ENCODE assay signal across 8 mouse cellular contexts in genomic region chr10:5805731-5806307, GRCm38 (mm10). TPM values are rescaled to one million over a fixed set of nuclear protein-coding genes. Genes with fewer than 3 reads are reported as not detected.
DNase-seq lines count a peak whose midpoint lies in the region; ATAC-seq and TF ChIP-seq lines count a peak whose summit lies in the region.

No protein-coding gene starts in this region.

- peaks cover 38% of the 10 kb centered on the region for H3K36me3 ChIP-seq in C2C12 (ENCODE audit: control insufficient read depth, insufficient read depth)
- peaks cover 14% of the 10 kb centered on the region for H3K36me3 ChIP-seq in embryonic facial prominence, embryonic 15.5 days
- peaks cover 19% of the 10 kb centered on the region for H3K36me3 ChIP-seq in limb, embryonic 13.5 days
- no peaks in the 10 kb centered on the region for H3K36me3 ChIP-seq in midbrain, embryonic 15.5 days (replicated peaks)

- H3K27me3 ChIP-seq in C2C12 (ENCODE audit: control insufficient read depth, insufficient read depth, insufficient read length) = no peaks in the 10 kb centered on the region
- H3K27me3 ChIP-seq in embryonic facial prominence, embryonic 15.5 days = no peaks in the 10 kb centered on the region
- no peaks in the 10 kb centered on the region for H3K27me3 ChIP-seq in limb, embryonic 13.5 days
- no peaks in the 10 kb centered on the region for H3K27me3 ChIP-seq in midbrain, embryonic 15.5 days (replicated peaks)

- peak overlapping the region; percentile 85 for H3K4me3 ChIP-seq in C2C12 (ENCODE audit: insufficient read depth, poor library complexity, severe bottlenecking)
- peak overlapping the region; percentile 73 for H3K4me3 ChIP-seq in bone marrow macrophage, adult 2 months (ENCODE audit: insufficient read depth, low read length)
- peak overlapping the region; percentile 80 for H3K4me3 ChIP-seq in embryonic facial prominence, embryonic 15.5 days (replicated peaks)
- H3K4me3 ChIP-seq in limb, embryonic 13.5 days = peak overlapping the region; percentile 83
- H3K4me3 ChIP-seq in midbrain, embryonic 15.5 days = peak overlapping the region; percentile 66

- DNase-seq in heart, adult 8-10 months (ENCODE audit: low spot score) = peak; percentile 96
- DNase-seq in kidney, adult 8-10 months = peak; percentile 95 to 96
- DNase-seq in spleen, adult 18-20 months = peak; percentile 92 to 94

- no peak for TF ChIP-seq CTCF in C2C12 (IDR thresholded peaks at IDR 0.05; ENCODE audit: control insufficient read depth, insufficient read depth, insufficient read length)
- no peak for TF ChIP-seq CTCF in bone marrow macrophage, adult 2 months (IDR thresholded peaks at IDR 0.05; ENCODE audit: low read depth, low read length)

- peak overlapping the region; percentile 55 for H3K4me2 ChIP-seq in embryonic facial prominence, embryonic 15.5 days (replicated peaks)
- H3K4me2 ChIP-seq in limb, embryonic 13.5 days (replicated peaks) = peak overlapping the region; percentile 65
- peak overlapping the region; percentile 98 for H3K4me2 ChIP-seq in midbrain, embryonic 15.5 days

- peaks cover 42% of the 10 kb centered on the region for H3K79me3 ChIP-seq in C2C12 (ENCODE audit: low read depth)

- 0% methylated on average over 43 of the region's 43 CpGs for WGBS in embryonic facial prominence, embryonic 15.5 days
- under 1% methylated on average over 43 of the region's 43 CpGs for WGBS in limb, embryonic 13.5 days
- WGBS in midbrain, embryonic 15.5 days = under 1% methylated on average over 43 of the region's 43 CpGs

- peak overlapping the region; percentile 45 for H3K9ac ChIP-seq in embryonic facial prominence, embryonic 15.5 days
- peak overlapping the region; percentile 69 for H3K9ac ChIP-seq in limb, embryonic 13.5 days
- H3K9ac ChIP-seq in midbrain, embryonic 15.5 days = peak overlapping the region; percentile 36

- no peak for TF ChIP-seq POLR2A in bone marrow macrophage, adult 2 months (IDR thresholded peaks at IDR 0.05; ENCODE audit: borderline replicate concordance, low read depth, low read length)

- ATAC-seq in embryonic facial prominence, embryonic 15.5 days (ENCODE audit: insufficient number of reproducible peaks, low FRiP score, low TSS enrichment, low read depth) = peak; percentile 95
- peak; percentile 96 for ATAC-seq in limb, embryonic 13.5 days (ENCODE audit: low FRiP score, low read depth)
- ATAC-seq in midbrain, embryonic 15.5 days (replicated peaks) = peak; percentile 96

- no peaks in the 10 kb centered on the region for H3K9me3 ChIP-seq in embryonic facial prominence, embryonic 15.5 days (replicated peaks)
- no peaks in the 10 kb centered on the region for H3K9me3 ChIP-seq in limb, embryonic 13.5 days
- no peaks in the 10 kb centered on the region for H3K9me3 ChIP-seq in midbrain, embryonic 15.5 days

- H3K27ac ChIP-seq in bone marrow macrophage, adult 2 months (ENCODE audit: insufficient read depth, low read depth, low read length) = peak overlapping the region; percentile 91
- peak overlapping the region; percentile 93 for H3K27ac ChIP-seq in embryonic facial prominence, embryonic 15.5 days (replicated peaks)
- peak overlapping the region; percentile 86 for H3K27ac ChIP-seq in limb, embryonic 13.5 days
- H3K27ac ChIP-seq in midbrain, embryonic 15.5 days = peak overlapping the region; percentile 87

- H3K4me1 ChIP-seq in bone marrow macrophage, adult 2 months (ENCODE audit: control insufficient read depth, insufficient read depth, low read length) = peaks cover 19% of the 10 kb centered on the region
- peaks cover 26% of the 10 kb centered on the region for H3K4me1 ChIP-seq in embryonic facial prominence, embryonic 15.5 days
- peaks cover 30% of the 10 kb centered on the region for H3K4me1 ChIP-seq in limb, embryonic 13.5 days
- peaks cover 29% of the 10 kb centered on the region for H3K4me1 ChIP-seq in midbrain, embryonic 15.5 days

- H3K79me2 ChIP-seq in C2C12 (ENCODE audit: control insufficient read depth, insufficient read depth) = peaks cover 45% of the 10 kb centered on the region

- H3ac ChIP-seq in C2C12 (ENCODE audit: control insufficient read depth, insufficient read length, low read depth) = peak overlapping the region; percentile 66

TF ChIP-seq in C2C12, 6 proteins besides CTCF, POLR2A, EP300 and RAD21:
- TF ChIP-seq FOSL1 (IDR thresholded peaks at IDR 0.05; ENCODE audit: insufficient read depth, low read length, poor library complexity, severe bottlenecking) (no peak), USF1 (IDR thresholded peaks at IDR 0.05; ENCODE audit: low read depth) (peak; percentile 90), MYOD1 (IDR thresholded peaks at IDR 0.05; ENCODE audit: control insufficient read depth, insufficient read length, low read depth) (no peak), MAX (IDR thresholded peaks at IDR 0.05) (peak; percentile 51)

RNA-seq across cellular contexts. Expression of gene Fbxo5, which starts 0.4 kb away (rescaled TPM):
- polyA plus RNA-seq in C2C12 (2012; fragmentation: generic; extraction: Trizol) = 19.9 TPM
- polyA plus RNA-seq in bone marrow macrophage, adult 2 months (2012; ENCODE audit: insufficient read depth, insufficient read length, missing spikeins) = 23.1 and 26.2 TPM in 2 replicates
- 51.4 and 53.4 TPM in 2 replicates for polyA plus RNA-seq in embryonic facial prominence, embryonic 15.5 days (2015; fragmentation: Nextera tagmentation; extraction: Ambion mirVana)
- 1 to 10 TPM in 1 of 4 experiments, under 1 TPM in 3; 0.49 to 1.8 (median 0.90) TPM for total RNA-seq in heart, adult 8-10 months (2022)
- polyA plus RNA-seq in limb, embryonic 13.5 days (2015; fragmentation: Nextera tagmentation; extraction: Ambion mirVana) = 67.4 and 73.7 TPM in 2 replicates
- polyA plus RNA-seq in midbrain, embryonic 15.5 days (2015; fragmentation: Nextera tagmentation; extraction: Ambion mirVana) = 11.5 and 12.0 TPM in 2 replicates

RNA-seq across cellular contexts. Expression of gene Mtrf1l, which starts 17.9 kb away (rescaled TPM):
- polyA plus RNA-seq in C2C12 (2012; fragmentation: generic; extraction: Trizol) = 2.9 TPM
- polyA plus RNA-seq in bone marrow macrophage, adult 2 months (2012; ENCODE audit: insufficient read depth, insufficient read length, missing spikeins) = 14.4 and 16.4 TPM in 2 replicates
- polyA plus RNA-seq in embryonic facial prominence, embryonic 15.5 days (2015; fragmentation: Nextera tagmentation; extraction: Ambion mirVana) = 13.8 and 14.1 TPM in 2 replicates
- 1 to 10 TPM; 8.5 to 9.4 (median 8.8) TPM for total RNA-seq in heart, adult 8-10 months (2022)
- polyA plus RNA-seq in limb, embryonic 13.5 days (2015; fragmentation: Nextera tagmentation; extraction: Ambion mirVana) = 15.5 TPM in 2 replicates
- 10.6 and 12.7 TPM in 2 replicates for polyA plus RNA-seq in midbrain, embryonic 15.5 days (2015; fragmentation: Nextera tagmentation; extraction: Ambion mirVana)

Comparison
In these comparisons a context has a peak if more than half of its experiments do, and no peak if none do; other contexts are left out.
1. Peak in every context shown above with its lines: DNase-seq, ATAC-seq, H3K4me3 ChIP-seq and H3K27ac ChIP-seq.